8 mouse cellular contexts compared by ENCODE assay signal in the genomic region with DNA sequence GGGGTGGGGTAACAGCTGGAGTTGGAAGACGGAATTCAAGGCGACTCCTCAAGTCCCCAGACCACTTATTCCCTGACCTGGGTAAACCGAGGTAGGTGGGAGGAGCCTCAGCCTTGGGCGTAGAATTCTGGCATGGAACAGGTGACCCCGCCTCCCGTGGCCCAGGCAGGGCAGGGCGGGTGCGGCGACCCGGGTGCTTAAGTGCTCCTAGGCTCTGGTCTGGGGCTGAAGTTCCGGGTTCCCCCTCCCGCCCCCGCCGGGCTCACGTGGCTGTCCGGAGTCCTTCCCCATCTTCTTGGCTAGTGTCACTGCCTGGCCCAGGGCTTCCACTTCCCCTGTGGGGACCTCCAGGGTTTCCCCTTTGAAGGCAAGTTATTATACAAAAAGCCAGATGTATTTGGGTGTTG. TPM values are rescaled to one million over a fixed set of nuclear protein-coding genes. Genes with fewer than 3 reads are reported as not detected.
A peak's percentile ranks its signal among the peaks of the same experiment; 100 is the strongest.
DNase-seq lines count a peak whose midpoint lies in the region; ATAC-seq and TF ChIP-seq lines count a peak whose summit lies in the region.

No protein-coding gene starts in this region.

- H3K9me3 ChIP-seq in forebrain, embryonic 10.5 days: no peaks in the 10 kb centered on the region
- no peaks in the 10 kb centered on the region for H3K9me3 ChIP-seq in forebrain, postnatal 0 days (ENCODE audit: low read length)
- H3K9me3 ChIP-seq in kidney, embryonic 16.5 days (ENCODE audit: low read length): no peaks in the 10 kb centered on the region

- H3K27ac ChIP-seq in forebrain, embryonic 10.5 days: no peak overlapping the region
- no peak overlapping the region for H3K27ac ChIP-seq in forebrain, postnatal 0 days (ENCODE audit: low read depth, low read length)
- H3K27ac ChIP-seq in kidney, embryonic 16.5 days (ENCODE audit: low read length): 0 out of 2 replicates have a peak overlapping the region, but pooled peaks have one; percentile 4
- no peak overlapping the region for H3K27ac ChIP-seq in thymus, adult 2 months (ENCODE audit: control insufficient read depth, insufficient read depth, low read length)

- no peak for ATAC-seq in forebrain, postnatal 0 days
- ATAC-seq in kidney, embryonic 16.5 days (ENCODE audit: low FRiP score, low TSS enrichment): no peak

- peaks cover 59% of the 10 kb centered on the region for H3K27me3 ChIP-seq in forebrain, embryonic 10.5 days (ENCODE audit: poor library complexity, severe bottlenecking)
- H3K27me3 ChIP-seq in forebrain, postnatal 0 days (ENCODE audit: insufficient read depth, low read length): peaks cover 24% of the 10 kb centered on the region
- H3K27me3 ChIP-seq in kidney, embryonic 16.5 days (ENCODE audit: insufficient read depth, low read length): no peaks in the 10 kb centered on the region; the same call in 1 of the 2 replicates
- H3K27me3 ChIP-seq in thymus, adult 2 months (ENCODE audit: control insufficient read depth, insufficient read depth, low read length): no peaks in the 10 kb centered on the region; the same call in 1 of the 2 replicates

- H3K4me3 ChIP-seq in forebrain, embryonic 10.5 days: peak overlapping the region; percentile 91
- H3K4me3 ChIP-seq in forebrain, postnatal 0 days (ENCODE audit: low read depth, low read length): no peak overlapping the region
- H3K4me3 ChIP-seq in kidney, embryonic 16.5 days (ENCODE audit: low read length): 0 out of 2 replicates have a peak overlapping the region, but pooled peaks have one; percentile 1
- no peak overlapping the region for H3K4me3 ChIP-seq in thymus, adult 2 months (ENCODE audit: control insufficient read depth, insufficient read depth, low read length)

- TF ChIP-seq POLR2A in thymus, adult 2 months (IDR thresholded peaks at IDR 0.05; ENCODE audit: control insufficient read depth, extremely low read depth, insufficient read depth, low read length, poor library complexity): no peak

- no peaks in the 10 kb centered on the region for H3K36me3 ChIP-seq in forebrain, embryonic 10.5 days (replicated peaks)
- no peaks in the 10 kb centered on the region for H3K36me3 ChIP-seq in forebrain, postnatal 0 days (ENCODE audit: insufficient read depth)
- H3K36me3 ChIP-seq in kidney, embryonic 16.5 days (ENCODE audit: insufficient read depth, low read length): no peaks in the 10 kb centered on the region
- H3K36me3 ChIP-seq in thymus, adult 2 months (ENCODE audit: control insufficient read depth, insufficient read depth, low read length): no peaks in the 10 kb centered on the region

- H3K4me2 ChIP-seq in forebrain, postnatal 0 days (ENCODE audit: low read depth): no peak overlapping the region
- peak overlapping the region; percentile 86 for H3K4me2 ChIP-seq in kidney, embryonic 16.5 days (replicated peaks; ENCODE audit: low read depth, low read length)

- no peak overlapping the region for H3K9ac ChIP-seq in forebrain, postnatal 0 days
- 0 out of 2 replicates have a peak overlapping the region, but pooled peaks have one; percentile 22 for H3K9ac ChIP-seq in kidney, embryonic 16.5 days (replicated peaks; ENCODE audit: low read length)

- no peak for DNase-seq in forebrain, embryonic 10.5 days (ENCODE audit: extremely low spot score, low spot score)
- no peak for DNase-seq in forebrain, postnatal 0 days
- peak; percentile 39 for DNase-seq in T-cell, adult 2 months (ENCODE audit: low spot score)
- DNase-seq in heart, adult 18-20 months: peak; percentile 79 to 91
- DNase-seq in lung, postnatal 36 days: peak; percentile 92
- peak; percentile 48 for DNase-seq in thymus, adult 2 months
- DNase-seq in left cerebral cortex, postnatal 36 days (ENCODE audit: low spot score in 2 of 2): no peak

- no peak for TF ChIP-seq CTCF in forebrain, postnatal 0 days (IDR thresholded peaks at IDR 0.05; ENCODE audit: low read depth)
- no peak for TF ChIP-seq CTCF in thymus, adult 2 months (IDR thresholded peaks at IDR 0.05; ENCODE audit: borderline replicate concordance, control insufficient read depth, extremely low read depth, insufficient read depth, low read length, poor library complexity)

- intact Hi-C loops in left cerebral cortex, postnatal 36 days (cut with DNase I): no loop called here

- 2% methylated on average over 16 of the region's 16 CpGs for WGBS in forebrain, embryonic 10.5 days
- 3% methylated on average over 16 of the region's 16 CpGs for WGBS in forebrain, postnatal 0 days
- 4% methylated on average over 16 of the region's 16 CpGs for WGBS in kidney, embryonic 16.5 days
- 8% methylated on average over 16 of the region's 16 CpGs for WGBS in thymus, adult 2 months

- H3K4me1 ChIP-seq in forebrain, embryonic 10.5 days: peaks cover 47% of the 10 kb centered on the region
- peaks cover 9% of the 10 kb centered on the region for H3K4me1 ChIP-seq in forebrain, postnatal 0 days (ENCODE audit: insufficient read depth)
- H3K4me1 ChIP-seq in kidney, embryonic 16.5 days (ENCODE audit: insufficient read depth, low read length): peaks cover 37% of the 10 kb centered on the region
- H3K4me1 ChIP-seq in thymus, adult 2 months (replicated peaks; ENCODE audit: control insufficient read depth, insufficient read depth, low read length): peaks cover 33% of the 10 kb centered on the region

RNA-seq across cellular contexts. Expression of a gene that starts 0.8 kb away (rescaled TPM):
- polyA plus RNA-seq in forebrain, embryonic 10.5 days (2016; fragmentation: Nextera tagmentation; extraction: Ambion mirVana): 6.8 and 7.5 TPM in 2 replicates
- total RNA-seq in forebrain, postnatal 0 days (2014; rRNA removed): 21.6 and 27.2 TPM in 2 replicates
- 12.4 and 15.7 TPM in 2 replicates for polyA plus RNA-seq in forebrain, postnatal 0 days (2015; fragmentation: Nextera tagmentation; extraction: Ambion mirVana)
- total RNA-seq in heart, adult 18-20 months (2021): 10 to 100 TPM; 33.8 to 34.9 TPM
- polyA plus RNA-seq in kidney, embryonic 16.5 days (2015; fragmentation: Nextera tagmentation; extraction: Ambion mirVana): 24.4 and 25.2 TPM in 2 replicates
- 66.0 and 87.5 TPM in 2 replicates for polyA plus RNA-seq in thymus, adult 2 months (2012; rRNA removed)
- total RNA-seq in left cerebral cortex, postnatal 36 days (2021): 100 to 1,000 TPM; 120 to 133 TPM

RNA-seq across cellular contexts. Expression of a gene that starts 28.5 kb away (rescaled TPM):
- 186 and 206 TPM in 2 replicates for polyA plus RNA-seq in forebrain, embryonic 10.5 days (2016; fragmentation: Nextera tagmentation; extraction: Ambion mirVana)
- total RNA-seq in forebrain, postnatal 0 days (2014; rRNA removed): 194 and 215 TPM in 2 replicates
- polyA plus RNA-seq in forebrain, postnatal 0 days (2015; fragmentation: Nextera tagmentation; extraction: Ambion mirVana): 167 and 194 TPM in 2 replicates
- total RNA-seq in heart, adult 18-20 months (2021): 100 to 1,000 TPM; 118 to 132 TPM
- polyA plus RNA-seq in kidney, embryonic 16.5 days (2015; fragmentation: Nextera tagmentation; extraction: Ambion mirVana): 195 and 207 TPM in 2 replicates
- polyA plus RNA-seq in thymus, adult 2 months (2012; rRNA removed): 214 and 285 TPM in 2 replicates
- total RNA-seq in left cerebral cortex, postnatal 36 days (2021): 100 to 1,000 TPM; 120 to 133 TPM

RNA-seq across cellular contexts. Expression of a gene that starts 33.5 kb away (rescaled TPM):
- 56.2 and 58.7 TPM in 2 replicates for polyA plus RNA-seq in forebrain, embryonic 10.5 days (2016; fragmentation: Nextera tagmentation; extraction: Ambion mirVana)
- total RNA-seq in forebrain, postnatal 0 days (2014; rRNA removed): 30.1 and 32.5 TPM in 2 replicates
- 28.1 and 35.8 TPM in 2 replicates for polyA plus RNA-seq in forebrain, postnatal 0 days (2015; fragmentation: Nextera tagmentation; extraction: Ambion mirVana)
- total RNA-seq in heart, adult 18-20 months (2021): 10 to 100 TPM; 16.5 to 16.9 TPM
- 51.0 and 56.2 TPM in 2 replicates for polyA plus RNA-seq in kidney, embryonic 16.5 days (2015; fragmentation: Nextera tagmentation; extraction: Ambion mirVana)
- 67.6 and 72.9 TPM in 2 replicates for polyA plus RNA-seq in thymus, adult 2 months (2012; rRNA removed)
- total RNA-seq in left cerebral cortex, postnatal 36 days (2021): 10 to 100 TPM; 26.7 to 31.8 TPM

RNA-seq across cellular contexts. Expression of a gene that starts 35.5 kb away (rescaled TPM):
- polyA plus RNA-seq in forebrain, embryonic 10.5 days (2016; fragmentation: Nextera tagmentation; extraction: Ambion mirVana): 0.14 and 0.22 TPM in 2 replicates
- 0.38 and 0.43 TPM in 2 replicates for total RNA-seq in forebrain, postnatal 0 days (2014; rRNA removed)
- 0.29 and 0.40 TPM in 2 replicates for polyA plus RNA-seq in forebrain, postnatal 0 days (2015; fragmentation: Nextera tagmentation; extraction: Ambion mirVana)
- total RNA-seq in heart, adult 18-20 months (2021): under 1 TPM; 0.31 to 0.74 TPM
- 0.24 and 0.29 TPM in 2 replicates for polyA plus RNA-seq in kidney, embryonic 16.5 days (2015; fragmentation: Nextera tagmentation; extraction: Ambion mirVana)
- polyA plus RNA-seq in thymus, adult 2 months (2012; rRNA removed): 0.39 and 1.0 TPM in 2 replicates
- total RNA-seq in left cerebral cortex, postnatal 36 days (2021): under 1 TPM; 0.23 to 0.72 TPM

RNA-seq across cellular contexts. Expression of a gene that starts 42.2 kb away (rescaled TPM):
- 596 and 599 TPM in 2 replicates for polyA plus RNA-seq in forebrain, embryonic 10.5 days (2016; fragmentation: Nextera tagmentation; extraction: Ambion mirVana)
- 2,084 and 2,175 TPM in 2 replicates for total RNA-seq in forebrain, postnatal 0 days (2014; rRNA removed)
- polyA plus RNA-seq in forebrain, postnatal 0 days (2015; fragmentation: Nextera tagmentation; extraction: Ambion mirVana): 466 and 485 TPM in 2 replicates
- 1,000 to 10,000 TPM; 1,062 to 1,185 TPM for total RNA-seq in heart, adult 18-20 months (2021)
- 663 and 672 TPM in 2 replicates for polyA plus RNA-seq in kidney, embryonic 16.5 days (2015; fragmentation: Nextera tagmentation; extraction: Ambion mirVana)
- 2,100 and 2,369 TPM in 2 replicates for polyA plus RNA-seq in thymus, adult 2 months (2012; rRNA removed)
- 100 to 1,000 TPM; 857 to 954 TPM for total RNA-seq in left cerebral cortex, postnatal 36 days (2021)

Comparison
In these comparisons a context has a peak if more than half of its experiments do, and no peak if none do; other contexts are left out.
1. H3K4me3 ChIP-seq: peak in forebrain, embryonic 10.5 days (single experiment) and kidney, embryonic 16.5 days (single experiment); none in forebrain, postnatal 0 days (single experiment) and thymus, adult 2 months (single experiment).
2. DNase-seq: peak in T-cell, adult 2 months (single experiment), heart, adult 18-20 months (2 of 2), lung, postnatal 36 days (single experiment) and thymus, adult 2 months (single experiment); none in forebrain, embryonic 10.5 days (single experiment), forebrain, postnatal 0 days (single experiment) and left cerebral cortex, postnatal 36 days (0 of 2).